Mouse (Mus musculus) erythroblast, embryonic 14.5 days (primary cell): ENCODE data around the gene Ptprn. TPM values are rescaled to one million over a fixed set of nuclear protein-coding genes. Genes with fewer than 3 reads are reported as not detected.

Experiments used
- H3K27me3 ChIP-seq: 2 replicates; pipeline ENCODE4 v1.6.1; 2012; ENCODE audit warnings: inconsistent platforms; ENCODE audit not compliant: control insufficient read depth
- H3K36me3 ChIP-seq: 2 replicates; pipeline ENCODE4 v1.6.1; 2012; ENCODE audit warnings: mild to moderate bottlenecking, inconsistent platforms; ENCODE audit not compliant: control insufficient read depth
- H3K4me1 ChIP-seq: 2 replicates; pipeline ENCODE4 v1.6.1; 2012; ENCODE audit warnings: inconsistent platforms; ENCODE audit not compliant: control insufficient read depth
- H3K4me3 ChIP-seq: replicated peaks from 2 replicates; pipeline ENCODE3; 2012; ENCODE audit warnings: moderate library complexity, mild to moderate bottlenecking, inconsistent platforms
- H3K9me3 ChIP-seq: 2 replicates; pipeline ENCODE4 v1.6.1; 2012; ENCODE audit warnings: low read length, inconsistent platforms, mixed read lengths; ENCODE audit not compliant: control insufficient read depth
- GATA1 ChIP-seq: IDR thresholded peaks from 2 replicates; pipeline ENCODE4 v1.6.1; 2012; ENCODE audit warnings: low read length, inconsistent platforms, mixed read lengths
- TAL1 ChIP-seq: IDR thresholded peaks from 3 replicates; pipeline ENCODE4 v1.6.1; 2012; ENCODE audit warnings: low read length, inconsistent platforms, mixed read lengths
- polyA plus RNA-seq: library from polyadenylated mRNA; stranded (reverse); fragments of >175 nt; gene quantifications from 2 replicates; pipeline ENCODE4 v1.2.3, GENCODE M21; 2012

The Ptprn gene
- polyA plus RNA-seq, 1 experiment: not detected

DNA sequence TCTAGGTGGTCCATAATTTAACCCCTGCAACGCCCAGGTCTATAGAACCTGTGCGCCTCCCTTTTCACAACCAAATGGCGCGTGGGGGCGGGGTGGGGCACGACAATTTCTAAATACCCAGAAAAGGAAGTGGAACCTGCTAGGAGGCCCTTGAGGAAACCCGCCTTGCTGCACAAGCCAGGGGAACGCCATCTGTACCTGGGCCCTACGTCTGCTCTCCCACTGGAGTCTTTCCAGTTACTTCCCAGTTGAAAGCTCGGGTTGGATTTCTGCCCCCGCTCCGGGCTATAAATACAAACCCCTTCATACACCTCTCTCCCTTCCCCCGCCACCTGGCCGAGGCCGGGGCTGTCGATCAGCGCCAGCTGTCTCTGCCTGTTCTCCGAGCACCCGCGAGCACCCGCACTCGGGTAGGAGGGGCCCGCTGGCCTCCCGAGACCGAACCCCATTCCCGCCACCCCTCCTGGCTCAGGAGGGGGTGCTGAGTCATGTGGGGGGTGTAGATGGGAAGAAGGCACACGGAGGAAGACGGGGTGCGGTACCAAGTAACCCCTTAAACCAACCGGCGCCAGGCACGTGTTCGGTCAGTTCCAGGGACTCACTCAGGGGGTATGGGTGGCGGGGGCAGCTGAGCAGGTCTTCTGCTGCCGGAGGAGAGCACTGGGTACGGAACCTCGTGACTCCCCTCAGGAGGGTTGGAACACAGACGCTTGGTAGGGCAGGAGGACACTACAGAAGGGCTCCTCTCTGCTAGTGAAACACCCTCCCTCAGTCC is 45.9 kb downstream of the Ptprn start:
- peaks cover 47% of the 10 kb centered on the region for H3K36me3 ChIP-seq
- H3K4me1 ChIP-seq: peaks cover 67% of the 10 kb centered on the region
- H3K27me3 ChIP-seq: peaks cover 27% of the 10 kb centered on the region
- TF ChIP-seq TAL1 (no peak), GATA1 (no peak)
- H3K9me3 ChIP-seq: no peaks in the 10 kb centered on the region; the same call in 1 of the 2 replicates
- H3K4me3 ChIP-seq: peak overlapping the region; percentile 85

DNA sequence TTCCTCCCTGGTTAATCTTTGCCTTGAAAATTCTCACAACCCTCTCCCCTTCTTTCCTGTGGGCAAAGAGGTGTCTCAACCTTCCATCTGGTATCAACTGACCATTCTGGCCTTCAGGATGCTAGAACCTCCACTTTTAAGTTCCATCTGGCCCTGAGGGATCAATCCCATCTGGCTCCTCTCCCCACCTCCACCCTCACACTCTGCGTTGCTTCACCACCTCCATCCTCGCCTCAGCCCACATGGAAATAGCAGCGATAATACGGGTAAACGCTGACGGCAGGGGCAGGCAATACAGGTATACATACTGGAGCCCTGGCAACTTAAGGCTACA is 46.4 kb downstream of the Ptprn start:
- TF ChIP-seq TAL1 (no peak), GATA1 (no peak)
- H3K36me3 ChIP-seq: peaks cover 52% of the 10 kb centered on the region
- H3K4me3 ChIP-seq: peak overlapping the region; percentile 85
- H3K9me3 ChIP-seq: no peaks in the 10 kb centered on the region; the same call in 1 of the 2 replicates
- peaks cover 71% of the 10 kb centered on the region for H3K4me1 ChIP-seq
- peaks cover 27% of the 10 kb centered on the region for H3K27me3 ChIP-seq

DNA sequence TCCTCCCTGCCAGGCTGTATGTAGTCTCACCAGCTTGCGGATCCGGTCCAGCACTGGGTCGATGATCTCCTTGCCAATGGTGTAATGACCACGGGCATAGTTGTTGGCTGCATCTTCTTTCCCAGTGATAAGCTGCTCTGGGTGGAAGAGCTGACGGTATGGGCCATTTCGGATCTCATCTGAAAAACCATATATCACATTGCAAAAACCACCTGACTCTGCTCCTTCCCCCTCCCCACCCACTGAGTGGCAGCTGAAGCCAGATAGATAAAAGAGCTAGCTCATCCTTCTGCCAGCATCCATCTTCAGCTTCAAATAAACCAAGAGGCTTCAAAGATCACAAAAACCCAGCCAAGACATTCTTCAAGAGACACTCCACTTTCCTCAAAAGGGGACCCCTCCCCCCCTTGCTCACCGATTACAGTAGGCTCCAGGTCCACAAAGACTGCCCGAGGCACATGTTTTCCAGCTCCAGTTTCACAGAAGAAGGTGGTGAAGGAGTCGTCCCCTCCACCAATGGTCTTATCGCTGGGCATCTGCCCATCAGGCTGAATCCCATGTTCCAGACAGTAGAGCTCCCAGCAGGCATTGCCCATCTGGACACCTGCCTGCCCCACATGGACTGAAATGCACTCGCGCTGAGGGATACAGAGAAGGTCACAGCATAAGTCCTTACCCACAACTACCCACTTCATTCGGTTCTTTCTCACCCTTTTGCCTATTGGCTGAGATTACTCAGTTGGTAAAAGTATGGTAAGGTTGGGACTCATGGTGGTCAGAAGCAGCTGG is 47.3 kb downstream of the Ptprn start:
- peaks cover 80% of the 10 kb centered on the region for H3K4me1 ChIP-seq
- TF ChIP-seq GATA1: no peak
- TF ChIP-seq TAL1: no peak
- H3K36me3 ChIP-seq: peaks cover 61% of the 10 kb centered on the region
- no peaks in the 10 kb centered on the region; the same call in 1 of the 2 replicates for H3K9me3 ChIP-seq
- peaks cover 27% of the 10 kb centered on the region for H3K27me3 ChIP-seq
- peak overlapping the region; percentile 85 for H3K4me3 ChIP-seq

DNA sequence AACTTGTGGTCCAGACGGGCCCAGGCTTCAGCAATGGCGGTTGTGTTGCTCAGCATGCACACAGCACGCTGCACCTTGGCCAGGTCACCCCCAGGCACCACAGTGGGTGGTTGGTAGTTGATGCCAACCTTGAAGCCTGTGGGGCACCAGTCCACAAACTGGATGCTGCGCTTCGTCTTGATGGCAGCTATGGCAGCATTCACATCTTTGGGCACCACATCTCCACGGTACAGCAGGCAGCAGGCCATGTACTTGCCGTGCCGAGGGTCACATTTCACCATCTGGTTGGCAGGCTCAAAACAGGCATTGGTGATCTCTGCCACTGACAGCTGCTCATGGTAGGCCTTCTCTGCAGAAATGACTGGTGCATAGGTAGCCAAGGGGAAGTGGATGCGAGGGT is 48.5 kb downstream of the Ptprn start:
- H3K27me3 ChIP-seq: peaks cover 16% of the 10 kb centered on the region
- no peaks in the 10 kb centered on the region; the same call in 1 of the 2 replicates for H3K9me3 ChIP-seq
- H3K36me3 ChIP-seq: peaks cover 67% of the 10 kb centered on the region
- no peak for TF ChIP-seq TAL1
- TF ChIP-seq GATA1: no peak
- H3K4me1 ChIP-seq: peaks cover 92% of the 10 kb centered on the region
- peak overlapping the region; percentile 85 for H3K4me3 ChIP-seq

DNA sequence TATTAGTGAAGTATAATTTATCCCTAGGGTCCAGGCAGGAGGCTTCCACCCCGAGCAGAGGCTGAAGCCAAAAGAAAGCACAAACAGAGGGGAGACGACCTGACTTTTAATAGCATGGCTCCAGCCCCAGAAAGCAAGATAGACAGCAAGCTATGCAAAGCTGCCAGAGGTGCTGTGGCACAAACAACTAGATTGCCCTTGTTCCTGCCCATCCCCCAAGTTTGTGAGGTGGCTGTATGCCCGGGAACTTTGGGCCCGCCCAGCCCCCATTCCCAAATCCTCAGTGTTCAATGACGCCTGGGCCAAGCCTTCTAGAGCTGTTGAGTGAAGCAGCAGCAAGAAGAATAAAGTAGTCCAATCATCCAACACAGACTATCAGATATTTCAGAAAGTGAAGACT is 49.4 kb downstream of the Ptprn start:
- no peak for TF ChIP-seq TAL1
- no peak for TF ChIP-seq GATA1
- peaks cover 97% of the 10 kb centered on the region for H3K4me1 ChIP-seq
- peaks cover 67% of the 10 kb centered on the region for H3K36me3 ChIP-seq
- H3K4me3 ChIP-seq: no peak overlapping the region
- H3K27me3 ChIP-seq: peaks cover 7% of the 10 kb centered on the region
- H3K9me3 ChIP-seq: no peaks in the 10 kb centered on the region; the same call in 1 of the 2 replicates

DNA sequence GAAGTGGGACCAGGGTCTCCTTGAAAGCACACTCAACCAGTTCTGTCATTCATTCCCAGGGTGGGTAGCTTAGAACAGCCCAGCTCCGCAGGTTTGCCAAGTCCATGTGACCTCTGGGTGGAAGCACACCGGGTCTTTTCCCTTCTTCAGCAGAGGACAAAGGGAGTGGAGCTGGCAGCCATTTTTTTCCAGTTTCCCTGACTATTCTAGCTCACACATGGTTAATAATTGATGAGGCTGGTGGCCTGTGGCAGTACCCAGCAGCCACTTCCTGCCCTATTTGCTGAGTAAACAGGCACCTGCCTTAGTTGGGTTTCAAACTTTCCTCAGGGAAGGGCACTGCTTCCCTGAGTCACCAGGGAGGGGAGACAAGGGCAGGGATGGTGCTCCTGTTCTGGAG is 49.9 kb downstream of the Ptprn start:
- H3K27me3 ChIP-seq: peaks cover 3% of the 10 kb centered on the region
- TF ChIP-seq GATA1 (no peak), TAL1 (no peak)
- no peaks in the 10 kb centered on the region for H3K9me3 ChIP-seq
- H3K4me3 ChIP-seq: no peak overlapping the region
- H3K4me1 ChIP-seq: peaks cover 97% of the 10 kb centered on the region
- H3K36me3 ChIP-seq: peaks cover 67% of the 10 kb centered on the region

DNA sequence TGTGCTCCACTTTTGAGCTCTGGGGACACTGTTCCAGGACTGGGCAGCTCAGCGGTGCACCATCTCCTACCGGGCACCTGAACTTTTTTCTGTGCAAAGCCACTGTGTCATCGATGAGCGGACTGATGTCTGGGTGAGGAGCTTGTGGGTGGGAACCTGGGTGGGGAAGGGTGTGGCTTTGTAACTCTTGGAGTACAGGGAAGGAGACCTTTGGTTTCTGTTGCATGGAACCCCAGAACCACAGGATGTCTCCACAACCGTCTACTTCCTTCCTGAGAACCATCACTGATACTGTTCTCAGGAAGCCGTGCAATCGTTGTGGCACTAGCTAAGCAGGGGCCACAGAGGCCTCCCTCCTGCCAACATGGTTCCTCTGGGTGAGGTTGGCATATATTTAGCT is 51.2 kb downstream of the Ptprn start:
- peaks cover 95% of the 10 kb centered on the region for H3K4me1 ChIP-seq
- peaks cover 67% of the 10 kb centered on the region for H3K36me3 ChIP-seq
- TF ChIP-seq TAL1 (no peak), GATA1 (no peak)
- H3K27me3 ChIP-seq: no peaks in the 10 kb centered on the region; the same call in 1 of the 2 replicates
- H3K9me3 ChIP-seq: no peaks in the 10 kb centered on the region
- H3K4me3 ChIP-seq: peak overlapping the region; percentile 45

DNA sequence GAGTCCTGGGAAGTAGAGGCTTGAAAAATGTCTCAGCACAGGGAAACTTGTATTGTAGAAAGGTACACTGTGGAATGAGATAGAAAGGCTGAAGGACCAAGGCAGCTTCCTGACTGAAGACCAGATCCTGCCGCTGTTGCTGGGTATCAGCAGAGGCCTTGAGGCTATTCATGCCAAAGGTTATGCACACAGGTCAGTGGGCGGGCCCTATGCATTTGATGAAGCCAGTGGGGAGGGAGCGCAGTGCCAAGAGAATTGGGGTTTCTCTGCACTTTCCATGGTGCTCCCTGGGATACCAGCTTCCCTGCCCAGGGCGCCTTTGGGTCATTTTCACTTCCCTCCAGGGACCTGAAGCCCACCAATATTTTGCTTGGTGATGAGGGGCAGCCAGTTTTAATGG is 51.8 kb downstream of the Ptprn start:
- peaks cover 61% of the 10 kb centered on the region for H3K36me3 ChIP-seq
- no peaks in the 10 kb centered on the region for H3K9me3 ChIP-seq
- H3K27me3 ChIP-seq: no peaks in the 10 kb centered on the region; the same call in 1 of the 2 replicates
- H3K4me3 ChIP-seq: peak overlapping the region; percentile 45
- TF ChIP-seq GATA1 (no peak), TAL1 (no peak)
- H3K4me1 ChIP-seq: peaks cover 93% of the 10 kb centered on the region

DNA sequence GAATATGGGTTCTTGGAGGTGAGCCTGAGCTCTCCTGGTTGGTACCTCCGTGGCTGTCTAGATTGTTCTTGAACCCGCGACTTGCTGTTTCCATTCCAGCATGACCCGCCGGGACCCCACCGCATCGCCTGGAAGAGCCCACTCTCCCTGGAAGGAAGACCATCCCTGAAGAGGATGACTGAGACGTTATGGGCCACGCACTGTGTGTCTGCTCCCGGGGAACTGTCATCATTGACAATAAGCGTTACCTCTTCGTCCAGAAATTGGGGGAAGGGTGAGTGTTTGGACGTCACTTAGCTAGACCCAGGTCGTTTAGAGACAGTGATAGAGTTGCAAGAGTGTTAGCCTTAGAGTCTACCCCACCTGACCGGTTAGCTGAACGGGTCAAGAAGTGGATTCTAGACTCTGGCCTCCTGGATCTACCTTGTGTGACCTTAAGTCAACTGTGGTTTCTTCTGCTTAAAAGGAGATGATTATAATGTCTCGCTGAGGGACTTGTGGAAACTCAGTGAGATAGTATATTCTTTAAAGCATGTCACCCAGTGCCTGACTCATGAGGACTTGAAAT is 53.1 kb downstream of the Ptprn start:
- Histone ChIP-seq H3K4me3 (peak overlapping the region; percentile 81), H3K4me1 (peaks cover 84% of the 10 kb centered on the region), H3K36me3 (peaks cover 52% of the 10 kb centered on the region), H3K27me3 (no peaks in the 10 kb centered on the region; the same call in 1 of the 2 replicates), H3K9me3 (no peaks in the 10 kb centered on the region)
- no peak for TF ChIP-seq TAL1
- TF ChIP-seq GATA1: no peak
